Mouse (Mus musculus): ENCODE results near the gene Epb41l3.

- TF ChIP-seq CTCF (IDR thresholded peaks at IDR 0.05; ENCODE audit: borderline replicate concordance, insufficient read depth, low read length) (no peak), POLR2A (IDR thresholded peaks at IDR 0.05; ENCODE audit: low read depth, low read length) (no peak)
These were observed at the start of gene Epb41l3 for GRCm38 (mm10) chr17:69075501-69076237.

Measured in embryonic fibroblast, embryonic 13.5 days (primary cell).